Mouse (Mus musculus): Measurements from ENCODE around the gene Pld4. TPM values are rescaled to one million over a fixed set of nuclear protein-coding genes. Genes with fewer than 3 reads are reported as not detected.

The Pld4 gene
- total RNA-seq, 2 experiments from 2014 or later, result 1.7 to 4.0 TPM

DNA sequence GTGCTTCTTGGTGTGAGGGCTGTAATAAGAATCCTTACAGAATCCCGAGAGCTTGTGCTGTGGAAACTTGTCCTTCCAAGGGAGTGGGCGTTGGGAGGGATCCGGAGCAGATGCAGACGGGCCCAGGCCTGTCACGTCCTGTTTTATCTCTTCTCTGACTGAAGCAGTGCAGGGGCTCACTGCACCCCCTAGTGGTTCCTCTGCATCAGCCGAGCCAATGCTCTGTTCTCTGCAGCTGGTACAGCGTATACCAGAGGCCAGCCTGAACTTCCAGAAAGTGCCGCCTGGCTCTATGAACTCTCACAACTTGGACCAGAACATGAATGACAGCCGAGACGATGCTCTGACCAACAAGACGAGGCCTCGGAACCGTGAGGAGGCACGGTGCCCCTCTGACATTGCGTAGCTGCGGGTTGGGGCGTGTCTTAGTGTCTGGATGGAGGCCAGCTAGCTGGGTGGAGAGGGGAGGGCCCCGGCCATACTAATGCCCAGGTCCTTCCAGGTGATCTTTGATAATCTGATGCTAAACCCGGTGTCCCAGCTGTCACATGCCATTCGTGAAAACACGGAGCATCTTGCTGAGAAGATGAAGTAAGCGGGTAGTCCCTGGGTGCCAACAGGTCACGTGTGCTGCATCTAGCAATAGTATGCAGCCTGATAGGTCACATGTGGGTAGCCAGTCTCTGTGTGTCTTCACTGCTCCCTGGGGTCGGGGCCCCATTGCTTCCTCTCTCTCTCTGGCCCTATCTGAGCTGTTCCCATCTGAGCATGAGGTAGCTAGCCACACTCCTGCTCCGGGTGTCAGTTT, 17.1 kb upstream of the Pld4 start:
- DNase-seq, result peak; percentile 85
- H3K4me3 ChIP-seq, result peak overlapping the region; percentile 64
- TF ChIP-seq CTCF (IDR thresholded peaks at IDR 0.05), result peak; percentile 97
- intact Hi-C loops (cut with DNase I), result no loop called here
- H3K27ac ChIP-seq, result peak overlapping the region; percentile 87

DNA sequence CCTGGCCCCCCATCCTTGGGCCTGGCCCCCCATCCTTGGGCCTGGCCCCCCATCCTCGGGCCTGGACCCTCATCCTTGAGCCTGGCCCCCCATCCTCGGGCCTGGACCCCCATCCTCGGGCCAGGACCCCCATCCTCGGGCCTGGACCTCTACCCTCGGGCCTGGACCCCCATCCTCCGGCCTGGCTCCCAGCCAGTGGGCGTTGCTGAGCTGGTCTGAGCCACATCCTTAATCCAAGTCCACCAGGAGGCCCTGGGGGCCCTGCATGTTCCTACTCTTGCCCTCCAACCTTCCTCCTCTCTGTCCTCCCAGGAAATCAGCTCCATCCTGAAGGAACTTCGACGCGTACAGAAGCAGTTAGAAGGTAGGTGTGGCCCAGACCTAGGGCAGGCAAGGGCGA, 16.2 kb upstream of the Pld4 start:
- no peak overlapping the region for H3K27ac ChIP-seq
- TF ChIP-seq CTCF (IDR thresholded peaks at IDR 0.05), result no peak
- no peak overlapping the region for H3K4me3 ChIP-seq
- intact Hi-C loops (cut with DNase I), result no loop called here
- peak; percentile 29 for DNase-seq

DNA sequence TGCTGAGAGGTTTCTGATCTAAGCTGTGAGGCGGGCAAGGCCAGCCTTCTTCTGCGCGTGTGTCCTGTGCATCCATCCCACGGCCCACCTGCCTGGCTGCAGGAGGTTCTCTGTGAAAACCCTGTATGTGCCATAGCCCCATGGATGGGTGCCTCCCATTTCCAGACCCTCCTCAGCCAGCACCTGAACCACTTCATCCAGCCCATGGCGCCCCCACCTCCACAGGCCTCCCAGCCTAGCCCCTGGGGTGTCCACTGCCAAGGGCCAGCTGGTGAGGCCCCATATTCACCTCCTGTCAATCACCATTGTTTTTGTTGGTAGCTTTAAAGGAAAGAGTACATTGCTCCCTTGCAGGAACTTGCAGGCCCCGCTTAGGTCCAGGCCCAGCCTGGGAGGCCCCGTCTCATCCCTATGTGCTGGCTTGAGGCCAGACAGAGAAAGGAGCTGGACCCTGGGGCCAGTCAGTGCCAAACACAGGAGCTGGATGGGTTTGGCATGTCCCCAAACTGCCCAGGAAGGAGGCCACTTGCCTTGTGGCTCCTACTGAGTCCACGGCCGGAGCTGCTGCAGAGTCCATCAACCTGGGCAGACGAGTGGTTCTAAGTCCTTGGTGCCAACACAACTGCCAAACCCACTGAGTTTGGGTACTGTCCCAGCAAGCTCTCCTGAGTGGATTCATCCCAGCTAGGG, 15.4 kb upstream of the Pld4 start:
- H3K4me3 ChIP-seq, result no peak overlapping the region
- H3K27ac ChIP-seq, result no peak overlapping the region
- peak; percentile 27 for DNase-seq
- no peak for TF ChIP-seq CTCF (IDR thresholded peaks at IDR 0.05)
- intact Hi-C loops (cut with DNase I), result no loop called here

DNA sequence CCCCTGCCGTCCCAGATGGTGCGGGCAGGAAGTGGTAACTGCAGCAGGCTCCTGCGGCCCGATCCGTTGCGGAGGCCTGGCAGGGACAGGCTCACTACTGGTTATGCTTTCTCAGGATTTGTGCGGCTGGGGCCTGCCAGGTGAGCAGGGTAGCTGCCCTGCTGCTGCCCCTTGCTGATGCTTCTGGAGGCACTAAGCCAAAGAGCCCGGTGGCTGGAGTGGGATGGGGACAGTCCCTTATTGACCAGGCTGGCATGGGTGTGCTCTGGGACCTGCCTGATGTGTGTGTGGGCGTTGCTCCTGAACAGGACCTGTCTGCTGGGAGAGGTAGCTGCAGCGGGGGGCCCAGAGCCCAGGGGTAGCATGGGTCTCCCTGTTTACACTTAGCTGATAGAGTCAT, 14.7 kb upstream of the Pld4 start:
- peak; percentile 24 for DNase-seq
- no peak for TF ChIP-seq CTCF (IDR thresholded peaks at IDR 0.05)
- intact Hi-C loops (cut with DNase I), result loop anchor here (2.0 kb wide), 1 partner anchor 97 kb away; no protein-coding TSS in a partner anchor
- no peak overlapping the region for H3K4me3 ChIP-seq
- H3K27ac ChIP-seq, result no peak overlapping the region

GRCm38 (mm10) chr12:112746461-112746807, 14.0 kb upstream of the Pld4 start:
- no peak overlapping the region for H3K27ac ChIP-seq
- intact Hi-C loops (cut with DNase I), result loop anchor here (2.0 kb wide), 1 partner anchor 96 kb away; no protein-coding TSS in a partner anchor
- no peak for DNase-seq
- no peak overlapping the region for H3K4me3 ChIP-seq
- no peak for TF ChIP-seq CTCF (IDR thresholded peaks at IDR 0.05)

GRCm38 (mm10) chr12:112746808-112747605, 13.4 kb upstream of the Pld4 start:
- peak; percentile 25 for DNase-seq
- peak overlapping the region; percentile 21; the same call in 1 of the 2 replicates for H3K4me3 ChIP-seq
- peak; percentile 67 for TF ChIP-seq CTCF (IDR thresholded peaks at IDR 0.05)
- 0 out of 2 replicates have a peak overlapping the region, but pooled peaks have one; percentile 28 for H3K27ac ChIP-seq
- intact Hi-C loops (cut with DNase I), result loop anchor here (2.0 kb wide), 1 partner anchor 96 kb away; no protein-coding TSS in a partner anchor

- intact Hi-C loops (cut with DNase I), result loop anchor here (2.0 kb wide), 1 partner anchor 95 kb away; no protein-coding TSS in a partner anchor
- Histone ChIP-seq H3K4me3 (no peak overlapping the region), H3K27ac (no peak overlapping the region)
- TF ChIP-seq CTCF (IDR thresholded peaks at IDR 0.05), result no peak
- peak; percentile 8 for DNase-seq
These were observed 12.9 kb upstream of the Pld4 start for GRCm38 (mm10) chr12:112747606-112747970.

GRCm38 (mm10) chr12:112750976-112751375, 9.5 kb upstream of the Pld4 start:
- intact Hi-C loops (cut with DNase I), result no loop called here
- TF ChIP-seq CTCF (IDR thresholded peaks at IDR 0.05), result no peak
- no peak overlapping the region for H3K4me3 ChIP-seq
- H3K27ac ChIP-seq, result no peak overlapping the region
- peak; percentile 12 for DNase-seq

GRCm38 (mm10) chr12:112752399-112752798, 8.1 kb upstream of the Pld4 start:
- intact Hi-C loops (cut with DNase I), result no loop called here
- H3K27ac ChIP-seq, result no peak overlapping the region
- TF ChIP-seq CTCF (IDR thresholded peaks at IDR 0.05), result no peak
- H3K4me3 ChIP-seq, result no peak overlapping the region
- DNase-seq, result no peak

GRCm38 (mm10) chr12:112755900-112756299, 4.6 kb upstream of the Pld4 start:
- DNase-seq, result no peak
- intact Hi-C loops (cut with DNase I), result no loop called here
- Histone ChIP-seq H3K4me3 (no peak overlapping the region), H3K27ac (no peak overlapping the region)
- no peak for TF ChIP-seq CTCF (IDR thresholded peaks at IDR 0.05)

GRCm38 (mm10) chr12:112757896-112758295, 2.6 kb upstream of the Pld4 start:
- Histone ChIP-seq H3K4me3 (no peak overlapping the region), H3K27ac (no peak overlapping the region)
- intact Hi-C loops (cut with DNase I), result no loop called here
- TF ChIP-seq CTCF (IDR thresholded peaks at IDR 0.05), result no peak
- no peak for DNase-seq

DNA sequence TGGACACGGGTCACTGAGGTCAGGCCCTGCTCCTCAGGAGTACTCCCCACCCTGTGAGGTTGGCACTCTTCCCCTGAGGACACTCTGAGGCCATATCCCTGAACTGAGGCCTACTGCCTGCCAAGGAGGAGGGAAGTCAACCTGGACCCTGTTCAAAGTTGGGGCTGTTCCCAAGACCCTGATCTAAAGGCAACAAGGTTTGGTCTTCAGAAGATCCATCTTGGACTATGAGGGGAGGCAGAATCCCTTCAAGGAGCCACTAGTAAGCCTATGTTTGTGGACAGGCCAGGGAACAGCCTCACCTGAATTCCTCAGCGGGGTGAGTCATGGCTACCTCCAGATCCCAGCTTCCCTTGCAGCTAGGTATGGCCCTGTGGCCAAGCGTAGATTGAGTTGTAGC, 984 bp upstream of the Pld4 start:
- no peak overlapping the region for H3K4me3 ChIP-seq
- intact Hi-C loops (cut with DNase I), result no loop called here
- no peak for DNase-seq
- no peak for TF ChIP-seq CTCF (IDR thresholded peaks at IDR 0.05)
- no peak overlapping the region for H3K27ac ChIP-seq

Data from gastrocnemius, adult 2 months (tissue).